Mouse (Mus musculus) layer of hippocampus, adult 2 months (tissue): ENCODE measurements at regions not wholly inside any gene's neighbourhood (a gene's known extent, or its start where the extent isn't known, plus 50 kb on each side); places are given as distances from the start of the nearest gene placed in this dataset.

Experiments used
- DNase-seq, 2 experiments: peaks; one replicate each; pipeline ENCODE4 v3.0.0; 2022; ENCODE audit warnings: low spot score in 2 of 2
- H3K27ac ChIP-seq: fragments of 200-600 bp; 2 replicates; pipeline ENCODE4 v1.8.1; 2022
- H3K4me3 ChIP-seq: fragments of 200-600 bp; 2 replicates; pipeline ENCODE4 v1.8.1; 2022; ENCODE audit warnings: mild to moderate bottlenecking
- CTCF ChIP-seq: fragments of 200-600 bp; conservative IDR thresholded peaks from 2 replicates; pipeline ENCODE4 v1.8.1; 2022; ENCODE audit warnings: antibody characterized with exemption, mild to moderate bottlenecking, moderate library complexity

DNA sequence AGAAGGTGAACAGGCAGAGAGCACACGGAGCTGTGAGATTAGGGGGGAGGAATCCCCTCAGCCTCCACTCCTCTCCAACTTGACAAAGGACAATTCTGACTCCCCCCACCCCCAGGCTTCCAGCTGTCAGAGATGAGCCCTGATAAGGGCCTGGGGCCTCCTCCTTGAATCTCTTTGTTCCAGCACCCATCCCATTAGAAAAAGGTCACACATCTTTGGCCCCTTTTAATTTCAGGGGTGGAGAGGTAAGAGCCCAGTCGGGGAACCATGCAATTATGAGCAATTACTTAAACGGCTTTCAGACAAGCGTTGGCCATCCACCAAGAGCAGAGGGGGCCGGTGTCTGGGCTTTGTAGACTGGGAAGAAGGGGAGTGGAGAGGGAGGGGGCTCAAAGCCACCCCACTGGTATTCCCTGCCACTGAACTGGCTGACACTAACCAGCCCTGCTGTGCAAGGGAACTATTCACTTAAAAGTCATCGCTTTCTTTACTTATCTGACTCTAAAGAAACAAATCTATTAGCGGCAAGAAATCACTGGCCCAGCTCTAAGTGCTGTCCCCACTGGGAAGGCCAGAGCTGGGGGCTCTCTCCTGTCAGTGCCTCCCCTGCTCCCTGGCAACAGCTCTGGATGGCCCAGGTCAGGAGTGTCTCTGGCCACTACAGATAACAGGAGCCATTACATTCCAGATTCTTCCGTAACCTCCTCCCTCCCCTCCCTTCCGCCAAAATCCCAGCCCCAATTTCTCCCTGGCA, 98.4 kb upstream of the Cdkn3 start:
- Histone ChIP-seq H3K27ac (no peak overlapping the region), H3K4me3 (no peak overlapping the region)
- no peak for DNase-seq
- no peak for TF ChIP-seq CTCF

DNA sequence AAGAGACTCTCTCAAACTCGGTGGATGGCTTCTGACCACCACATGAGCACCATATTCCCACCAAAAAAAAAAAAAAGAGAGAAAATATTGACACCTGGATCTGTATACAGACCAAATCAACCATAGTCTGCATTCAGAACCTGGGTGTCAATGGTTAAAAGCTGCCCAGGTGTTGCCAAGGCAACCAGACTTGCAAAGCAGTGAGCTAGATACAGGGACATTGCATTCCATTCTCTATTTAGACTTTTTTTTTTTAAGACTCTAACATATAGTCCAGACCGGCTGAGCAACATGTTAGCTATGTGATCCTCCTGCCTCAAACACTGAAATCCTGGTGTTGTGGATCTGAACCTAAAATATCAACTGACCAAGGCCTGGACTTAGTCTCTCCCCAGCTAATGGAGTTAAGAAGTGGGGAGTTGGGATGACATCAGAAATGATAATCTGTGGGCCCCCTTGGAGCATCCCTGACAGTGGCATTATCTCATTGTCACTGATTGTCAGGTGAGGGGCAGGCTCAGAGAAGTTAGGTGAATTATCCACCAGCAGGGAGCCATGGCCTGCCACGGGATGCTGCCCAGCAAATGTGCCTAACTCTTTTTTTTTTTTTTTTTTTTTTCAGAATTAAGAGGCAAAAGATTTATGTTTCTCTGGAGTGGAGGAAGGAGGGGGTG, 99.1 kb upstream of the Cdkn3 start:
- no peak overlapping the region for H3K27ac ChIP-seq
- H3K4me3 ChIP-seq: no peak overlapping the region
- TF ChIP-seq CTCF: no peak
- no peak for DNase-seq

DNA sequence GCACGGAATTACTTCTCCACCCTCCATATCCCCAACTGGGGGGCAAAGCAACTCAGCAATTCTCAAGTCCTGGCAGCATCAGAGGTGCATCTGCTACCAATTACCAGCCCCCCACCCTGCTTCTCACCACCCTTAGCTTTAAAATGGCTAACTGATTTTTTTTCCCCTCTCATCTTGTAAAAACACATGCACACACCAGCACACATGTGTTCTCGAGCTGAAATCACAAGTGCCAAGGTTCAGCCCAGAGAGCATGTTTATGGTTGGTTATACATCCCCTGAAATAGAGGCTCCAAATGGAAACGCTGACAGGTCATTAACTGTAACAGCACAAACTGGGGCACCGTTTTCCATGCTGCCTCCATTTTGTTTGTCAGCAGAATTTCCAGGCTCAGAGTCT, 101.0 kb upstream of the Cdkn3 start:
- H3K27ac ChIP-seq: no peak overlapping the region
- H3K4me3 ChIP-seq: no peak overlapping the region
- no peak for DNase-seq
- no peak for TF ChIP-seq CTCF

DNA sequence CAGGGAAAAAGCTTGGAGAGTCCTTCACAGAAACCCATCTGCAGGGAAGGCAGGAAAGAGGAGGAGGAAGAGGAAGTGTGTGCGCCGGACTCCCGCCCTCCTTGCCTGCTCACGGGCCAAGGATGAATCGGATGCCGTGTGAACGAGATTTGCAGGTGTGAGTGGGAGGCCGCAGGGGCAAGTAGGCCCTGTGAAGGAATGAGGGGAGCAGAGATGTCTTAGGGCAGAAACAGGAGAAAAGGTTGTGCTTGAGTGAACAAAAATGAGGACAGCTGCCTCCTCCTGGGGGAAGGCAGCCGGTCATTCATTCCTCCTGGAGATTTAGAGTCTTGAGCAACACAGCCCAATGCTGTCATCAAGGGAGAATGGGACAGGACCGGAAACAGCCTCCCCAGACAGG, 104.1 kb upstream of the Cdkn3 start:
- no peak overlapping the region for H3K4me3 ChIP-seq
- TF ChIP-seq CTCF: no peak
- H3K27ac ChIP-seq: no peak overlapping the region
- DNase-seq: no peak

DNA sequence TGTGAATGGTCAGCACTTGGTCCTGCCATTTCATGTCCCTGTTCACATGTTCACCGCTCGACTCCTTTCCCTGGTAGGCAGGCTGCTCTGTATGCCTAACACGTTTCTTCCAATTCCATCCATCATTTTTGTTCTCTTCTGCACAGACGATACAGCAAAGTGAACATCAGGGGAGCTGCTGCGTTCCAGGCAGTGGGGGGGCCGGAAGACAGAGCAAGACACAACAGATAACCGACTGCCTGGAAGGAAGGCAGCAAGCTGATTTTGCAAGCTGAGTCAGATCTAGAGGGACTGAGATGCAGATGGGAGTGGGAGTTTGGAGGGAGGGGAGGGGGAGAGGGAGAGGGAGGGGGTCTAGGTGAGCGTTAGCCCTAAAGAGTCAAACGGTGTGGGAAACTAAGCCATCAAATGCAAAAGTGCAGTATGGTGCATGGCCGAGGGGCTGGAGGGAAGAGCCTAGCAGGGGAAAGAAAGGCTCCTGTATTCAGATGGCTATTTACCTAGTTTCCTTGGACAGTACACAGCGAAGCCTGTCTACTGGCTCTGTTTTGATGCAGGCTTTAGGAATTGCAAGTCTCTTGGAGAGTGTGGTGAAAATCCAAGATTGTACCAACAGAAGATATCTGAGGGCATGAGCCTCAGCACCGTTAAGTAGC, 112.9 kb upstream of the Cdkn3 start:
- DNase-seq: peak; percentile 18 to 44
- no peak for TF ChIP-seq CTCF
- Histone ChIP-seq H3K4me3 (no peak overlapping the region), H3K27ac (no peak overlapping the region)

DNA sequence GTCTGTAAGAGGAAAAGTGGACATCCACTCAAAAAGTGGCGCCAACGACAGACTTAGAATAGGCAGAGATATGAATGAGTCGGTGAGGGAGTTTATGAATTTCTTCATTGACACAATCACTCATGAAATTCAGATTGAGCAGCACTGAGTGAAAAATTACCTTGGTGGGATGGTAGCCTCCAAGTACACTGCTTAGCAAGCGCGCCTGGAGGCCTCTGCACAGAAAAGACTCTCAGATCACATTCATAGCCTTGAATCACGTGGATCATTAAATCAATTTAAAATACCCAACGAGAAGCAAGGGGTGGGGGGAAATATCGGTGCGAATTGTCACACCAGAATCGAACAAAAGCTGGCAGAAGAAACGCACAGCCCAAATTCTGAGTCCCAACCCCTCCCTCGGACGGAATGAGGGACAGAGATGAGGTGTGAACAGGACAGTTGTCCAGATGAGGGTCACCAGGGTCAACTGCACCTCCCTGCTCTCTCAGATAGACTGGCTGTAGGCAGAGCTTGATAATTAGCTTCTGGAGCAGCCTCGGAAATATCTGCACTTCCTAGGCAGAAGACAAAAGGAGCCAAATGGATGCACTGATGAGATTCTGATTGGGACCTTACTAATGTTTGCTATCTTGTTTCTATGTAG, 113.5 kb upstream of the Cdkn3 start:
- no peak for DNase-seq
- Histone ChIP-seq H3K27ac (no peak overlapping the region), H3K4me3 (no peak overlapping the region)
- no peak for TF ChIP-seq CTCF

DNA sequence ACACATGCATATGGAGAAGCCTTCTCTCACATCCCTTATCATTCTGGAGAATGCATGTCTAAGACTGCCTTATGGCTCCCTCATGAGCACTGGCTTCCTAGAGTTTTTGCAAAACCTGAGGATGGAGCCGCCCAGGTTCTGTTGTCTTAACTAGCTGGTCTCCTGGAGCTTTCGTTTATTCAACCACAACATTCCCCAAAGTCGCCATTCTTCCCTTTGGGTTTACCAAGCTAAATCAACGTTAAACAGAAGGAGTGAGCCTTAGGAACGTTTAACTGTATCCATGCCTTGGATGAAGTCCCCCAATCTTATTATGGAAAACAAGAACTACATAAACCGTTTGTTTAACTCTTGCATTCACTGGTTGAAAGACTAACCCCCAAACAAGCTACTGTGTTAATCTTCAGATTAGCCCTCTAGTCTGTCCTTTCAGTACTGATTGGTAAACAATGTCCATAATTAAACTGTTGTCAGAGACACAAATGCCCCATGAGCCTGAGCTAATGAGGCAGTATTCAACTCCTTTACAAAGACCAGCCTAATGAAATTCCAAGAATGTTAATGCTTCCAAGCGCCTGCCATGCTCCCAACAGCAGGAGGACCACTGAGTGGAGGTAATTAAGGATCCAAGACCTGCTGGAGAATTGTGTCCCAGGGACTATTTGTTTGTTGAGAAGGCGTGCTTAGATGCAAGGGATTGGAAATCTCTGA, 121.1 kb upstream of the Cdkn3 start:
- no peak overlapping the region for H3K27ac ChIP-seq
- DNase-seq: no peak
- no peak for TF ChIP-seq CTCF
- H3K4me3 ChIP-seq: no peak overlapping the region

DNA sequence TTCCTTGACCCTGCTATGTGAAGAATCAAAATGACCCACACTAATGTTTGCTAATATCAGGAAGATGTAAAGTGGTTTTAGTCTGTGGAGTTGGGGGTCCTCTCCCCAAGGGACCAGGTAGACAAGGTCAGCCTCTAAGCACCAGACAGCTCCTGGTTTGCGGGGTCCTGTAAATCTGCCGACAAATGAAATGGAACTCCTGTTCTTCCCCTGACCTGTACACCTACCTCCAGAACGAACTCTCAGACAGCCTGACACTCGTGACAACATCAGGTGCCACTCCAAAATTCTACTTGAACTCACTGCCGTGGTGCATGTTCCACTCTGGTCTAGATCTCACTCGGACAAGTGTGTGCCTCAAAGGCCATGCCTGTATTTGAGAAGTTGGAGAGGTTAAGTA, 121.8 kb upstream of the Cdkn3 start:
- DNase-seq: no peak
- Histone ChIP-seq H3K27ac (no peak overlapping the region), H3K4me3 (no peak overlapping the region)
- TF ChIP-seq CTCF: no peak

DNA sequence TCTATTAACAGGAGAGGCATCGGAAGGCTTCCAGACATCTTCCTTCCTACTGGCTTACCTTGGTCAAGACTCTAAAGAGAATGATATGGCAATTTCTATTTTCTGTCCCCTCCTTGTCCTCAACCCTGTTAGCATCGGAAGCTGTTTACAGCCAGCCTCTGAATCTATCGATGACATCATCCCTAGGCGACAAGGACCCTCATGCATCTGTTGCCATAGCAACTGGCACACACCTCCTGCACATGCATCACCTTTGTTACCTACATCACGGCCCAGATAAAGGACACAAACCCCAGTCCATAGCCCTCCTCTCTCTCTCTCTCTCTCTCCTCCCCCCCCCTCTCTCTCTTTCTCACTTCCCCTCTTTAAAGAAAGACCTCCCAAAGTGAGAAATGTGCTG, 123.1 kb upstream of the Cdkn3 start:
- no peak for TF ChIP-seq CTCF
- DNase-seq: no peak

DNA sequence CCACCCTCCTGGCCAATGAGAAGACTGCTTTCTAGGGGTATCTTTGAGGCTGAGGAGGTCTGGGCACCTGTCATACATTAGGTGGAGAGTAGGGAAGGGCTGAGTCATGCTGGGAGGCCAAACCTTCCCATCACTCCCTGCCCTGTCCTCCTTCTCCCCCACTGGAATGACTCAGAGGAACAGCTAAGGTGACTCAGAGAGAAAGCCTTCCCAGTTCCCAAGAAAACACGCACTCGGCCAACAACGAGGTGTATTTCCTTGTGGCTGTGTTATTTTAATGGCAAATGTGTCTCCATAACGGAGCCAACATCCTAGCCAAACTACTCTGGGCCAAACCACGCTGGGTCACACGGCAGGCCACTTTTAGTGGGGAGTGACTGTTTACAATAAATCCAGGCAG, 124.0 kb upstream of the Cdkn3 start:
- no peak for TF ChIP-seq CTCF
- H3K27ac ChIP-seq: no peak overlapping the region
- no peak for DNase-seq
- no peak overlapping the region for H3K4me3 ChIP-seq

More for the DNA sequence above, 123.1 kb upstream of the Cdkn3 start:
- Histone ChIP-seq H3K27ac (no peak overlapping the region), H3K4me3 (no peak overlapping the region)

DNA sequence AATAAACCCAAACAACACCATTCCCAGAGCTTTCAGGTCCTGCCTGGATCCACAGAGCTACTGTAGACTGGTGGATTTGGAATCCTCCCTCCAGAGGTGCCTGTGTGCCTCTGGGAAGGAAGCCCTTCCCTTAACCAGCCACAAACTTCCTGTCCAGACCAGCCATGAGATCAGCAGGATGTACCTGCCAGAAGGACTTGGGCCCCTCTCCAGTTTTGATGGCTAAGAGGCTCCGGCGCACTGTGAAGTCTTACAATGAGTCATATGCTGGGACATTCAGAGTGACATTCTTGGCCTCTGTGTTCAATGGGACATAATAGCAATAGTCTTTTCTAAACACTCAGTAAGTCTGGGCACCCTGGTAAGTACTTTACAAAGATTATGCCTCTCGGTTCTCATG, 125.0 kb upstream of the Cdkn3 start:
- no peak overlapping the region for H3K27ac ChIP-seq
- TF ChIP-seq CTCF: no peak
- no peak overlapping the region for H3K4me3 ChIP-seq
- DNase-seq: no peak

DNA sequence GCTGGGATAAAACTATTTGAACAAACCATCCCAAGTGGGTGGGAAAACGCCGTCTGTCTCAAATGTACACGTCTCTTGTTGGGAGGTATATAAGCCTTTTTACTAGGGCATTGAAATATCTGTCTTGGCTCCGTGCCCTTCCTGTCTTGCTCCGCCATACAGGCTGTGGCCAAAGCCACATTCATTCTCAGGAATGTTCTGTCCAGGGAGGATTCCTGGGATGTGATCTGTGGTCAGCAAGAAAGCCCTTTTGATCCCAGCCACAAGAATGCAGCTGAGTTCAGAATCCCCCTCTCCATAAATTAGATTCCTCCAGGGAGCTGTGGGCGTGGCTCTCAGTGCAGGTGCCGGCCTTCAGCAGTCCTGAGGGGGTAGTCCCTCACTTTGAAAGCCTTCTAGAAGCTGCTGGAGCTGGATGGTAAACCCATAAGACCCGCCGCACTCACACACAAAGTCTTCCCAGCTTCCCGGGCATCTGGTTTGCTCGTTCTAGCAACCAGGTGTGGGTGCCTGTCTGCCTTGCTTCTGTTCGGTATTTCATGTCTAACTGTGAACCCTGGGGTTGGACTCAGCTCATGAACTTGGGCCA, 125.6 kb upstream of the Cdkn3 start:
- DNase-seq: no peak
- Histone ChIP-seq H3K27ac (no peak overlapping the region), H3K4me3 (no peak overlapping the region)
- TF ChIP-seq CTCF: no peak
